Mouse (Mus musculus) testis, adult 2 months (tissue): ENCODE results near the gene Ube3b.

Experiments used
- CTCF ChIP-seq: fragments of 200-500 bp; IDR thresholded peaks from 2 replicates; pipeline ENCODE4 v1.5.1; 2012; ENCODE audit warnings: low read depth, mild to moderate bottlenecking, inconsistent platforms, low read length, moderate library complexity; ENCODE audit not compliant: control insufficient read depth, insufficient read depth, insufficient replicate concordance
- POLR2A ChIP-seq: fragments of 200-500 bp; IDR thresholded peaks from 2 replicates; pipeline ENCODE4 v1.6.1; 2012; ENCODE audit warnings: low read depth, mild to moderate bottlenecking, inconsistent platforms, low read length, moderate library complexity; ENCODE audit not compliant: control insufficient read depth

DNA sequence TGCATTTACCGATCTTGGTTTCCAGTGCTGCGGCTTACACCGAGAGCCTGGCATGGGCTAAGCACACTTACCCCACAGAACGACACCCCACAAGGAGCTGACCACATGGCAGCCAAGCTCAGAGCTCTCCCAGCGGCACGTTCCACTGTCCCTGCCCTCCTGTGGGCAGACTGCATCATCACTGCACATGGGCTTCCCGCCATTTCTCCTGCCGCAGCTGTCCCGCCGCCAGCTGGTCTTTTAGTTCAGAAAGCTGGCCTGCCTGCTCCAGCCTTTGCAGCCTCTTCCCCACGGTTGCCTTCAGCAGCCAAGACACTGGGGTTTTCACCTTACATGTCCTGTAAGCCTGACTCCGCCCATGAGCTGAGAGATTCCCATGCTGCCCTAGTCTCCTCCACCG lies 30.0 kb downstream of the Ube3b start:
- TF ChIP-seq CTCF, result no peak
- no peak for TF ChIP-seq POLR2A
